Mouse (Mus musculus): ENCODE data around the gene Foxa1. TPM values are rescaled to one million over a fixed set of nuclear protein-coding genes. Genes with fewer than 3 reads are reported as not detected.

Gene Foxa1
- 1.1 and 1.8 TPM in 2 replicates for polyA plus RNA-seq (2015; fragmentation: Nextera tagmentation; extraction: Ambion mirVana)

GRCm38 (mm10) chr12:57546415-57547201 lies at the start of gene Foxa1:
Foxa1 (minus strand) TSS chr12:57546916.
- no peaks in the 10 kb centered on the region for H3K36me3 ChIP-seq (ENCODE audit: control insufficient read depth, insufficient read depth, low read length)
- H3K9me3 ChIP-seq (replicated peaks; ENCODE audit: control insufficient read depth, low read length, poor library complexity, severe bottlenecking): no peaks in the 10 kb centered on the region
- H3K4me2 ChIP-seq (ENCODE audit: low read length): peak within 1 kb of the TSS; percentile 66
- H3K4me3 ChIP-seq (ENCODE audit: low read depth, low read length): peak within 1 kb of the TSS; percentile 45
- peak within 1 kb of the TSS; percentile 11; the same call in 1 of the 2 replicates for H3K27ac ChIP-seq (ENCODE audit: low read length)
- under 1% methylated on average over 32 of the region's 32 CpGs for WGBS
- H3K9ac ChIP-seq (ENCODE audit: low read depth, low read length): peak within 1 kb of the TSS; percentile 34; the same call in 1 of the 2 replicates
- no peak for ATAC-seq
- H3K27me3 ChIP-seq (ENCODE audit: control insufficient read depth, insufficient read depth, low read depth, low read length): peaks cover 73% of the 10 kb centered on the region
- peaks cover 5% of the 10 kb centered on the region; the same call in 1 of the 2 replicates for H3K4me1 ChIP-seq (ENCODE audit: control insufficient read depth, insufficient read depth, low read length)

- Histone ChIP-seq H3K9me3 (replicated peaks; ENCODE audit: control insufficient read depth, low read length, poor library complexity, severe bottlenecking) (no peaks in the 10 kb centered on the region), H3K4me2 (ENCODE audit: low read length) (peak overlapping the region; percentile 84), H3K27me3 (ENCODE audit: control insufficient read depth, insufficient read depth, low read depth, low read length) (peaks cover 23% of the 10 kb centered on the region), H3K4me1 (ENCODE audit: control insufficient read depth, insufficient read depth, low read length) (no peaks in the 10 kb centered on the region), H3K27ac (ENCODE audit: low read length) (no peak overlapping the region), H3K4me3 (ENCODE audit: low read depth, low read length) (peak overlapping the region; percentile 57), H3K9ac (ENCODE audit: low read depth, low read length) (peak overlapping the region; percentile 61), H3K36me3 (ENCODE audit: control insufficient read depth, insufficient read depth, low read length) (no peaks in the 10 kb centered on the region)
- peak; percentile 94 for ATAC-seq
- 2% methylated on average over 79 of the region's 81 CpGs for WGBS
Measured at GRCm38 (mm10) chr12:57575931-57576628, 29.4 kb upstream of the Foxa1 start.

GRCm38 (mm10) chr12:57572415-57572814 lies 25.7 kb upstream of the Foxa1 start:
- Histone ChIP-seq H3K36me3 (ENCODE audit: control insufficient read depth, insufficient read depth, low read length) (no peaks in the 10 kb centered on the region), H3K27ac (ENCODE audit: low read length) (no peak overlapping the region), H3K4me3 (ENCODE audit: low read depth, low read length) (no peak overlapping the region), H3K4me1 (ENCODE audit: control insufficient read depth, insufficient read depth, low read length) (no peaks in the 10 kb centered on the region), H3K4me2 (ENCODE audit: low read length) (no peak overlapping the region), H3K27me3 (ENCODE audit: control insufficient read depth, insufficient read depth, low read depth, low read length) (peaks cover 21% of the 10 kb centered on the region), H3K9ac (ENCODE audit: low read depth, low read length) (no peak overlapping the region), H3K9me3 (replicated peaks; ENCODE audit: control insufficient read depth, low read length, poor library complexity, severe bottlenecking) (no peaks in the 10 kb centered on the region)
- ATAC-seq: no peak

DNA sequence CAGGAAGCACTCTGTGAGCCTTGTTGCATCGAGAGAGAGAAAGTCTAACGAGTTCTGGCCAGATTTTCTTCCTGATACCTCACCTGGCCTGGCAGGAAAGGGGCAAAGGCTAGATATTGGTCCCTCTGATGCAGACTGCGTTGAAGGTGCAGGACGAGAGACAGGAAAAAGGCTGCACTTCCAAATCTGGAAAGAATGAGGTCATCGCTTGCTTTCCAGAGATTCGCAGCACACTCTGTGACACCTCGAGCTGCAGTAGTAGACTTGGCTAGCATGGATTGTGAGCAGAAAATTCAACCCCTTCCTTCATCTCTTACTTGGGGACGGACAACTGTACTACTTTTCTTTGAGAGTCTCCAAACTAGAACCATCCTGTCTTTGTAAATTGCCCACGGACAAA lies 25.1 kb upstream of the Foxa1 start:
- no peak overlapping the region for H3K4me3 ChIP-seq (ENCODE audit: low read depth, low read length)
- no peaks in the 10 kb centered on the region for H3K4me1 ChIP-seq (ENCODE audit: control insufficient read depth, insufficient read depth, low read length)
- H3K9me3 ChIP-seq (replicated peaks; ENCODE audit: control insufficient read depth, low read length, poor library complexity, severe bottlenecking): no peaks in the 10 kb centered on the region
- peaks cover 21% of the 10 kb centered on the region for H3K27me3 ChIP-seq (ENCODE audit: control insufficient read depth, insufficient read depth, low read depth, low read length)
- 36% methylated on average over 9 of the region's 9 CpGs for WGBS
- H3K4me2 ChIP-seq (ENCODE audit: low read length): no peak overlapping the region
- ATAC-seq: no peak
- no peak overlapping the region for H3K9ac ChIP-seq (ENCODE audit: low read depth, low read length)
- no peaks in the 10 kb centered on the region for H3K36me3 ChIP-seq (ENCODE audit: control insufficient read depth, insufficient read depth, low read length)
- H3K27ac ChIP-seq (ENCODE audit: low read length): no peak overlapping the region

DNA sequence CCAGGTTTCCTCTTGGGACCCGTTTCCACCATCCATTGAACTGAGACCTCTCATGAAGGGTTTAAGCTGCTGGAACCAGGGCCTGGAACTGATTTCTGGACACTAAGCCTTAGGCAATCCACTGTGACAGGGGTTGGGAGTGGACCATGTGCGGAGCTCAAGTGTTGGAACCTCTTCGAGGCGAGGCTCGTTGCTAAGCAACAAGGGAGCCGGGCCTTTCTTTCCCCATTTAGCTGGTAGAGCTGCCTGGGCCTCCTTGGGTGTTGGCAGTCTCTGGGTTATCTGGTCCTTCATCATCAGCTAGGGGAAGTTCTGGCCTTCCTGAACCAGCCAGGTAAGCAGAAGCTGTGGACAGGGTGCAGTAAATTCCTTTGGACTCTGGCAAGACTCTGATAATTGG lies 17.2 kb upstream of the Foxa1 start, which contains the start of gene Ttc6:
Gene Ttc6, plus strand, starts transcription at position 205 of the 400 bp plus-strand sequence.
- no peak within 1 kb of the TSS for H3K4me3 ChIP-seq (ENCODE audit: low read depth, low read length)
- no peak within 1 kb of the TSS for H3K27ac ChIP-seq (ENCODE audit: low read length)
- H3K27me3 ChIP-seq (ENCODE audit: control insufficient read depth, insufficient read depth, low read depth, low read length): no peaks in the 10 kb centered on the region
- WGBS: 73% methylated on average over 6 of the region's 6 CpGs
- no peak within 1 kb of the TSS for H3K9ac ChIP-seq (ENCODE audit: low read depth, low read length)
- H3K4me1 ChIP-seq (ENCODE audit: control insufficient read depth, insufficient read depth, low read length): no peaks in the 10 kb centered on the region
- no peak within 1 kb of the TSS for H3K4me2 ChIP-seq (ENCODE audit: low read length)
- no peaks in the 10 kb centered on the region for H3K9me3 ChIP-seq (replicated peaks; ENCODE audit: control insufficient read depth, low read length, poor library complexity, severe bottlenecking)
- ATAC-seq: no peak
- H3K36me3 ChIP-seq (ENCODE audit: control insufficient read depth, insufficient read depth, low read length): no peaks in the 10 kb centered on the region

- peaks cover 69% of the 10 kb centered on the region for H3K27me3 ChIP-seq (ENCODE audit: control insufficient read depth, insufficient read depth, low read depth, low read length)
- H3K4me1 ChIP-seq (ENCODE audit: control insufficient read depth, insufficient read depth, low read length): no peaks in the 10 kb centered on the region
- H3K4me2 ChIP-seq (ENCODE audit: low read length): no peak overlapping the region
- no peak overlapping the region for H3K9ac ChIP-seq (ENCODE audit: low read depth, low read length)
- H3K9me3 ChIP-seq (replicated peaks; ENCODE audit: control insufficient read depth, low read length, poor library complexity, severe bottlenecking): no peaks in the 10 kb centered on the region
- H3K4me3 ChIP-seq (ENCODE audit: low read depth, low read length): no peak overlapping the region
- ATAC-seq: no peak
- H3K27ac ChIP-seq (ENCODE audit: low read length): no peak overlapping the region
- H3K36me3 ChIP-seq (ENCODE audit: control insufficient read depth, insufficient read depth, low read length): no peaks in the 10 kb centered on the region
- WGBS: 45% methylated on average over 3 of the region's 3 CpGs
Measured at GRCm38 (mm10) chr12:57554091-57554490, 7.4 kb upstream of the Foxa1 start.

DNA sequence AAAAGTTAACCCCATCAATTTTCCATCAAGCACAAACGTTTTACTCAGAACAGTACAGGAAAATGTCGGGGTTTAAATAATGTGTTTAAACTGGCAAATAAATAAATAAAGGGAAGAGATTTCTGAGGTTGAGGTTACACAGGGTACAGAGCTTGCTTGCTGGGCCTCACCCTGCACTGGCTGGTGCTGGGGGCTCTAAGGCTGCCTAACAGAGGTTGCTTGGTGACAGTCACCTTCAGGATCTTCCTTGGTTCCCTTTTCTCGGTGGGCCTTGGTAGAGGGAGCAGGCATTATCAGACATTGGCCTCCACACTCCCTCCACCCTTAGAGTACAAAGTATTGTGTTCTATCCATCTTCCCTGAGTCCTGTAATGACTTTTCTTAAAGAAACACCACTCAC lies 5.6 kb upstream of the Foxa1 start:
- H3K4me2 ChIP-seq (ENCODE audit: low read length): no peak overlapping the region
- 13% methylated on average over 3 of the region's 3 CpGs for WGBS
- H3K4me1 ChIP-seq (ENCODE audit: control insufficient read depth, insufficient read depth, low read length): no peaks in the 10 kb centered on the region
- H3K27me3 ChIP-seq (ENCODE audit: control insufficient read depth, insufficient read depth, low read depth, low read length): peaks cover 82% of the 10 kb centered on the region
- H3K4me3 ChIP-seq (ENCODE audit: low read depth, low read length): no peak overlapping the region
- H3K9ac ChIP-seq (ENCODE audit: low read depth, low read length): no peak overlapping the region
- no peak for ATAC-seq
- no peak overlapping the region for H3K27ac ChIP-seq (ENCODE audit: low read length)
- H3K9me3 ChIP-seq (replicated peaks; ENCODE audit: control insufficient read depth, low read length, poor library complexity, severe bottlenecking): no peaks in the 10 kb centered on the region
- no peaks in the 10 kb centered on the region for H3K36me3 ChIP-seq (ENCODE audit: control insufficient read depth, insufficient read depth, low read length)

GRCm38 (mm10) chr12:57550881-57551280 lies 4.2 kb upstream of the Foxa1 start:
- Histone ChIP-seq H3K27me3 (ENCODE audit: control insufficient read depth, insufficient read depth, low read depth, low read length) (peaks cover 91% of the 10 kb centered on the region), H3K9ac (ENCODE audit: low read depth, low read length) (no peak overlapping the region), H3K4me2 (ENCODE audit: low read length) (no peak overlapping the region), H3K4me1 (ENCODE audit: control insufficient read depth, insufficient read depth, low read length) (no peaks in the 10 kb centered on the region), H3K9me3 (replicated peaks; ENCODE audit: control insufficient read depth, low read length, poor library complexity, severe bottlenecking) (no peaks in the 10 kb centered on the region), H3K27ac (ENCODE audit: low read length) (no peak overlapping the region), H3K36me3 (ENCODE audit: control insufficient read depth, insufficient read depth, low read length) (no peaks in the 10 kb centered on the region), H3K4me3 (ENCODE audit: low read depth, low read length) (no peak overlapping the region)
- 7% methylated on average over 8 of the region's 8 CpGs for WGBS
- no peak for ATAC-seq

Measured in midbrain, embryonic 16.5 days (tissue).